Mouse (Mus musculus): ENCODE data around the gene A930033H14Rik.
A peak's percentile ranks its signal among the peaks of the same experiment; 100 is the strongest.

DNA sequence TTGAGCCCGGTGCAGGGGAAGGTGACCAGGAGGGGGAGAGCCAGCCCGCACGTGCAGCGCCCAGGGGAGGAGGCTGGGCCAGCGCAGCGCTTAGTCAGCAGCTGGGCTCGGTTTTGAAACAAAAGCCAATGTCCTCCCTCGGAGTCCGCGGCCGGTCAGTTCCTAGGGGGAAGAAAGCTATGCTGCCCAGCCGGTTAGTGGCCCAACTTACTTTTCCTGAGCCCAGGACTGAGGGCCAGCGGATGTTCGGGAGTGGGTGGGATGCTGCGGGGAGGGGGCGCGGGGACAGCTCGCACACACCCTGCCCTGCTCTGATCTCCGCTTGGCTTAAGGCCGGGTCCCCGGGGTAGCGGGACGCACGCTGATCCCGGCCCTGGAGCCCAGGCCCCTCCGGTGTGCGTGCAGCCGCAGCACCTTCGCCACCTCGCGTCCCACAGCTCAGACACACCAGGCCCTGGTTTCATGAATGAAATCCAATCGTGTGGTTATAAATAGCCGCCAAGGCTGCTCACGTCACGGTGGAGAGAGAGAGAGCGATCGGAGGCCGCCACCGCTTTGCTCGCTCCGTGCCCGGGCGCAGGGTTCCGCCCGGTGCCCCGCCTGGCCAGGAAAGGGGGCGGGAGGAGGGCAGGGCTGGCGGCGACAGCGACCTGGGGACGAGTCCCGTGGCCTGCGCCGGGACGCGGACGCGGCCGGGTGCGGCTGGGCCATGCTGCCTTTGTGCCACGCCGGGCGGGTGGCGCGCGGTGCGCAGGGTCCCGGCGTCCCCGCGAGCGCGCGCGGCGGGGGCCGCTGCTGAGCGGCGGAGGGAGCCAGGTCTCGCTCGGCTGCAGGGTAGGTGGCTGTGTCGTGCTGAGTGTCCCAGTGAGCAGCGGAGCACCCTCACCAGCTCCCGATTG is at the start of gene A930033H14Rik:
- TF ChIP-seq CTCF (IDR thresholded peaks at IDR 0.05; ENCODE audit: borderline replicate concordance, extremely low read depth, insufficient read depth, insufficient read length) (no peak), POLR2A (IDR thresholded peaks at IDR 0.05; ENCODE audit: borderline replicate concordance, extremely low read depth, insufficient read depth, insufficient read length, poor library complexity, severe bottlenecking) (peak; percentile 93)

Measured in brain, embryonic 14.5 days (tissue).